Mouse (Mus musculus) lung, postnatal 36 days (tissue): ENCODE data around the gene Foxp1.
A peak's percentile ranks its signal among the peaks of the same experiment; 100 is the strongest.

Experiments
- DNase-seq: peaks from one replicate; pipeline ENCODE4 v3.0.0; 2022; ENCODE audit warnings: mixed read lengths

Gene Foxp1

GRCm38 (mm10) chr6:99111856-99112255 is 410.7 kb downstream of the Foxp1 start:
- no peak for DNase-seq

- no peak for DNase-seq
These were observed 414.1 kb downstream of the Foxp1 start for GRCm38 (mm10) chr6:99108417-99108816.

- DNase-seq, result no peak
These were observed 414.8 kb downstream of the Foxp1 start for GRCm38 (mm10) chr6:99107674-99108073.

GRCm38 (mm10) chr6:99107081-99107482 is 415.4 kb downstream of the Foxp1 start:
- no peak for DNase-seq

- DNase-seq, result no peak
These were observed 416.5 kb downstream of the Foxp1 start for GRCm38 (mm10) chr6:99105979-99106378.

GRCm38 (mm10) chr6:99104446-99104845 is 418.1 kb downstream of the Foxp1 start:
- no peak for DNase-seq

- DNase-seq, result no peak
These were observed 418.6 kb downstream of the Foxp1 start for GRCm38 (mm10) chr6:99103911-99104310.

GRCm38 (mm10) chr6:99101489-99101908 is 421.0 kb downstream of the Foxp1 start:
- peak; percentile 29 for DNase-seq

- peak; percentile 26 for DNase-seq
These were observed 422.2 kb downstream of the Foxp1 start for GRCm38 (mm10) chr6:99100331-99100730.

GRCm38 (mm10) chr6:99099781-99100180 is 422.7 kb downstream of the Foxp1 start:
- DNase-seq, result no peak

GRCm38 (mm10) chr6:99097191-99097590 is 425.3 kb downstream of the Foxp1 start:
- DNase-seq, result no peak

GRCm38 (mm10) chr6:99096776-99097166 is 425.8 kb downstream of the Foxp1 start:
- no peak for DNase-seq

GRCm38 (mm10) chr6:99096105-99096775 is 426.3 kb downstream of the Foxp1 start:
- peak; percentile 92 for DNase-seq

GRCm38 (mm10) chr6:99095185-99096104 is 427.1 kb downstream of the Foxp1 start:
- peak; percentile 50 for DNase-seq

GRCm38 (mm10) chr6:99094339-99094989 is 428.1 kb downstream of the Foxp1 start:
- peak; percentile 48 for DNase-seq

- no peak for DNase-seq
These were observed 428.7 kb downstream of the Foxp1 start for GRCm38 (mm10) chr6:99093856-99094255.

- no peak for DNase-seq
These were observed 429.3 kb downstream of the Foxp1 start for GRCm38 (mm10) chr6:99093208-99093607.

GRCm38 (mm10) chr6:99091799-99092198 is 430.7 kb downstream of the Foxp1 start:
- DNase-seq, result no peak

- DNase-seq, result no peak
These were observed 434.9 kb downstream of the Foxp1 start for GRCm38 (mm10) chr6:99087598-99087997.

GRCm38 (mm10) chr6:99084956-99085355 is 437.6 kb downstream of the Foxp1 start:
- DNase-seq, result peak; percentile 87

- peak; percentile 29 for DNase-seq
These were observed 441.3 kb downstream of the Foxp1 start for GRCm38 (mm10) chr6:99081259-99081658.

- DNase-seq, result no peak
These were observed 443.3 kb downstream of the Foxp1 start for GRCm38 (mm10) chr6:99079041-99079835.

GRCm38 (mm10) chr6:99078089-99078488 is 444.4 kb downstream of the Foxp1 start:
- DNase-seq, result no peak
